Mouse (Mus musculus) heart, adult 2 months (tissue): ENCODE measurements around the gene Slc35b2.

Experiments
- CTCF ChIP-seq: fragments of 200-600 bp; IDR thresholded peaks from 2 replicates; pipeline ENCODE4 v1.8.1; 2022; ENCODE audit warnings: antibody characterized with exemption, mild to moderate bottlenecking, moderate library complexity
- EP300 ChIP-seq: fragments of 200-500 bp; IDR thresholded peaks from 2 replicates; pipeline ENCODE4 v1.6.1; 2011; ENCODE audit warnings: low read depth, low read length, control low read depth; ENCODE audit not compliant: insufficient read depth
- POLR2A ChIP-seq: fragments of 200-500 bp; IDR thresholded peaks from 2 replicates; pipeline ENCODE4 v1.6.1; 2011; ENCODE audit warnings: mild to moderate bottlenecking, low read depth, low read length, control low read depth; ENCODE audit not compliant: insufficient read depth

DNA sequence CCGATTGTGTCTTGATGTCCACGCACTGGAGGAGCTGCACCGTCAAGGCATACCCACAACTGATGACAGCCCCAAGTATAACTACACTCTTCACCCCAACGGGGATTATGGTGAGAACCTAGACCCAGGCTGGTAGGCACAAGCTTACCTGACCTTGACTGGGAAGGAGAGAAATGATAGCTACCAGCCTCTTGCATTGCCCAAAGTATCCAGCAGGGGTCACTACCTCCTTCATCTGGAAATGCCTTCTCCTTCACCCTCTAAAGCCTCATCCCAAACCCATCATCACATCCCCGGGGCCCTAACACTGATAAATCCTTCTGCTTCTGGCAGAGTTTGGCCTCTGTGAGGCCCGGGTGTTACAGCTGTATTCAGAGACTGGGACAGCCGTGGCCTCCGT is 47.2 kb upstream of the Slc35b2 start:
- TF ChIP-seq CTCF (peak; percentile 96), EP300 (no peak), POLR2A (no peak)
